Mouse (Mus musculus) neutrophil, adult 59 days (primary cell): ENCODE measurements around the gene Snw1. TPM values are rescaled to one million over a fixed set of nuclear protein-coding genes. Genes with fewer than 3 reads are reported as not detected.

Experiments used
- total RNA-seq, 2 experiments: library from RNA; stranded (reverse); gene quantifications; 1 replicate in 1 of 2; 2 replicates in 1 of 2; pipeline ENCODE4 v1.2.4; 2023

Gene Snw1
- 10 to 100 TPM; 42.4 to 46.1 TPM for total RNA-seq

DNA sequence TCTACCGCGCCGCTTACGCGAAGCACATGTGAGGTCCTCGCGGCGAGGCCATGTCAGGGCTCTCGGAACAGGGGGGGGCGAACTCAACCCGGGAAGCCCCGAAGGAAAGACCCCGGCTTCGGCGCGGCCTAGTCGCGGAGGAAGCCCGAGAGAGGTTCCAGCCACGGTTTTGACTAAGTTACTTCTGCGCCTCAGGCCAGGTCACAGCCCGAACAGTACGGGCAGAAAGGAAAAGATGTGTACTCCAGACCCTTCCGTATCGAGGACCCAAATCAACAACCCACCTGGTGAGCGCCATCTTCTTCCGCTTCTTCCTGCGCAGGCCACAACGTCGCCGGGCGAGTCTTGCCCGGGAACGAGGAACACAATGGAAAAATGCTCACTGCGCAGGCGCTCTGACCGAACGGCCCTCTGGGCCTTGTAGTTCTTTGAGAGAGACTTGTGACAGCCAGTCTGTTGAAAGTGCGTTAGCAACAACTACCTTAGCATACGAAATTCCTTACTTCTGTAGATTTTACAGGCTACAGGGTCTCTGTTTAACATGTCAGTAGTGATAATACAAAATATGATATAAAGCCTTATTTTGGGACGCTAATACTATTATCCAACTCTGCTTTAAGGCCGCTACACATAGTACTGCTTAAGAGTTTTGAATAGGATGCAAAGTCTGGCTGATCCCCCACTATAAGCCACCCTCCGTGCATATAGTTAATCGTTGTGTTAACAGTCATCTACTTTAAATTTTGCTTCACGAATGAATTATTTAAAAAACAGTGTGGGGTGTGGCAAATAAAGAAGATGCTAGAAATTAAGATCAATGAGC lies at the start of gene Snw1:
TSS of gene Snw1 (minus strand) at position 311 of the 823 bp plus-strand sequence.

DNA sequence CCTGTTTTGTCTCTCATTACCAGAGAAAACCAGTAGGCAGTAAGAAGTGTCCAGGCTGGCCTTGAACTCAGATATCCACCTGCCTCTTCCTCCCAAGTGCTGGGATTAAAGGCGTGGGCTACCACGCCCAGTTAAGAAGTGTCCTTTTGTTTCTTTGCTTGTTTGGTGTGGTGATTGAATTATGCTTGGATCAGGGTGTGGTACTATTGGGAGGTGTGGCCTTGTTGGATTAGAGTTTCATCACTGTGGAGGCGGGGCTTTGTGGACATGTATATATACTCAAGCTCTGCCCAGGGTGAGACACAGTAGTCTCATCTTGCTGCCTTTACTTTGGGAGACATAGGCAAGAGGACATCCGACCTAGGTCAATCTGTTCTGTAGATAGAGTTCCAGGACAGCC lies 41.9 kb upstream of the Snw1 start, which contains the start of gene Gm8300:
TSS of gene Gm8300 (plus strand) at position 301 of the 400 bp plus-strand sequence.

DNA sequence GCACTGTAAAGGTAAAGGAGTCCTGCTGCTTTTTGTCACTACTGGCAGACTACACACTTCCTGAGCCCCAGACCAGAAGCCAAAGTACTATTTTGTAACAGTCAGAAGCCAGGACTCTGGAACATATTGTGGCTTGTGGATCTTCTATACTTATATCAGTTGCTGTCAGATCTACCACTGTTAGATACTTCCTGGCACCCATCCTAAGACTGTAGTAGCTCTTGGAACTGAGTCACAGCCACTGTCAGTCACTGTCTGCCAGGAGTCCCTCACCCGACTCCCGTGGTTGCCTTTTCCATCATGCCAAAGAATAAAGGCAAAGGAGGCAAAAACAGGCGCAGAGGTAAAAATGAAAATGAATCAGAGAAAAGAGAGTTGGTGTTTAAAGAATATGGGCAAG lies 22.3 kb upstream of the Snw1 start, which contains the start of gene Gm5788:
TSS of gene Gm5788 (plus strand) at position 301 of the 400 bp plus-strand sequence.

DNA sequence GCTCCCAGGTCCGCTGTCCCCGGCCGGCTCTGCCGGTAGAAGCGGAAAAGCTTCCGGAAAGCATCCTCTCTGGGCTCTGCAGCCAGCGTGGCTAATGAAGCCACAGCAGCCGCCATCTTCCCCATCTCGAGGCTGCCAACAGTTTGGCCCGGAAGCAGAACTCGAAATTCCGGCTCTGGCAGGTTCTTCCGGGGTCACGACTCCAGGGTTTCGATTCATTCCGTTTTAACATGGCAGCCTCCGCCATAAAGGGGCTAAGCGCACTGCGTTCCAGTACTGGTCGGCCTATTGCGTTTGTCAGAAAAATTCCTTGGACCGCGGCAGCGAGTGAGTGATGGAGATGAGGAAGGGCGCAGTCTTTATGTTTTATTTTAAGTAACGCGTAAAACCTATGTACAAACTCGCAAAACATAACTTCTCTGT lies 28.4 kb downstream of the Snw1 start, which contains the start of the genes Slirp and Alkbh1:
TSS of gene Slirp (plus strand) at position 197 of the 423 bp plus-strand sequence.
TSS of gene Alkbh1 (minus strand) at position 318 of the 423 bp plus-strand sequence.

Other genes with a start within 250 kb of the Snw1 start
- 1 to 10 TPM; 2.9 to 3.1 TPM for gene Noxred1, start 233.5 kb downstream of the Snw1 start, total RNA-seq
- 10 to 100 TPM; 25.7 to 31.5 TPM for gene Vipas39, start 206.0 kb downstream of the Snw1 start, total RNA-seq
- 10 to 100 TPM; 71.3 to 76.8 TPM for gene Ahsa1, start 205.8 kb downstream of the Snw1 start, total RNA-seq
- gene Ism2, start 172.6 kb downstream of the Snw1 start, total RNA-seq: not detected
- 100 to 1,000 TPM; 118 to 124 TPM for gene Sptlc2, start 83.9 kb downstream of the Snw1 start, total RNA-seq
- gene Slirp, start 28.4 kb downstream of the Snw1 start, total RNA-seq: 10 to 100 TPM; 32.0 to 43.1 TPM
- 10 to 100 TPM; 20.7 to 24.0 TPM for gene Alkbh1, start 28.3 kb downstream of the Snw1 start, total RNA-seq
- not detected for gene Gm5788, start 22.4 kb upstream of the Snw1 start, total RNA-seq
- gene Gm8300, start 42.0 kb upstream of the Snw1 start, total RNA-seq: not detected
- not detected for gene Oog1, start 130.4 kb upstream of the Snw1 start, total RNA-seq
- not detected for gene Gm4027, start 146.6 kb upstream of the Snw1 start, total RNA-seq
- gene Gm16381, start 172.3 kb upstream of the Snw1 start, total RNA-seq: not detected